21 mouse cellular contexts compared by ENCODE assay signal in genomic region chr6:52623741-52624140, GRCm38 (mm10). TPM values are rescaled to one million over a fixed set of nuclear protein-coding genes. Genes with fewer than 3 reads are reported as not detected.
A peak's percentile ranks its signal among the peaks of the same experiment; 100 is the strongest.
DNase-seq lines count a peak whose midpoint lies in the region; ATAC-seq lines count a peak whose summit lies in the region.
"Had no signal": no experiment of that assay in that cellular context is flagged by ENCODE, and none has a peak within 500 bp of the region (broad histone marks: within the 10 kb centered on the region; RNA-seq: fewer than 3 reads in every experiment).

No protein-coding gene starts in this region.

- no peak for ATAC-seq in forebrain, embryonic 14.5 days
- ATAC-seq in forebrain, embryonic 11.5 days (replicated peaks; ENCODE audit: low FRiP score): no peak
- ATAC-seq in granulocyte monocyte progenitor cell, adult 5-6 weeks (replicated peaks; ENCODE audit: poor library complexity, severe bottlenecking): 0 out of 2 replicates have a peak, but pooled peaks have one; percentile 17
- ATAC-seq in hindbrain, embryonic 14.5 days (ENCODE audit: low FRiP score): no peak
- ATAC-seq: forebrain, embryonic 15.5 days; forebrain, postnatal 0 days had no signal

- H3K9me3 ChIP-seq in forebrain, embryonic 14.5 days (replicated peaks; ENCODE audit: control insufficient read depth, low read length): no peaks in the 10 kb centered on the region
- H3K9me3 ChIP-seq in forebrain, embryonic 11.5 days (ENCODE audit: control insufficient read depth, low read length): no peaks in the 10 kb centered on the region
- no peaks in the 10 kb centered on the region for H3K9me3 ChIP-seq in hindbrain, embryonic 14.5 days (ENCODE audit: control insufficient read depth, low read length)
- H3K9me3 ChIP-seq: embryonic facial prominence, embryonic 10.5 days; embryonic facial prominence, embryonic 12.5 days; forebrain, embryonic 12.5 days; forebrain, embryonic 15.5 days; G1E had no signal

- no peak overlapping the region for H3K4me2 ChIP-seq in forebrain, embryonic 14.5 days (ENCODE audit: low read length)
- H3K4me2 ChIP-seq in forebrain, embryonic 11.5 days (ENCODE audit: low read depth, low read length, severe bottlenecking): no peak overlapping the region
- H3K4me2 ChIP-seq in hindbrain, embryonic 14.5 days (replicated peaks): no peak overlapping the region
- H3K4me2 ChIP-seq: embryonic facial prominence, embryonic 12.5 days; forebrain, embryonic 12.5 days; forebrain, embryonic 15.5 days had no signal

- no peak overlapping the region for H3K4me3 ChIP-seq in forebrain, embryonic 14.5 days (ENCODE audit: low read depth, low read length)
- H3K4me3 ChIP-seq in forebrain, embryonic 11.5 days (ENCODE audit: low read depth, low read length): no peak overlapping the region
- H3K4me3 ChIP-seq in hindbrain, embryonic 14.5 days (replicated peaks; ENCODE audit: low read length): no peak overlapping the region
- H3K4me3 ChIP-seq: embryonic facial prominence, embryonic 10.5 days; embryonic facial prominence, embryonic 12.5 days; forebrain, embryonic 12.5 days; forebrain, embryonic 15.5 days had no signal

- 55% methylated on average over 3 of the region's 3 CpGs for WGBS in forebrain, embryonic 14.5 days
- WGBS in forebrain, embryonic 11.5 days: 87% methylated on average over 3 of the region's 3 CpGs
- WGBS in hindbrain, embryonic 14.5 days: 90% methylated on average over 3 of the region's 3 CpGs

- H3K27me3 ChIP-seq in forebrain, embryonic 14.5 days (replicated peaks; ENCODE audit: control insufficient read depth, insufficient read depth, low read length): no peaks in the 10 kb centered on the region
- no peaks in the 10 kb centered on the region for H3K27me3 ChIP-seq in forebrain, embryonic 11.5 days (ENCODE audit: control insufficient read depth, insufficient read depth, low read length)
- H3K27me3 ChIP-seq in splenic B cell, adult 2 months (ENCODE audit: control insufficient read depth, insufficient read depth, low read length, poor library complexity, severe bottlenecking): no peaks in the 10 kb centered on the region
- H3K27me3 ChIP-seq in hindbrain, embryonic 14.5 days (ENCODE audit: control insufficient read depth, insufficient read depth, low read length): no peaks in the 10 kb centered on the region
- H3K27me3 ChIP-seq: embryonic facial prominence, embryonic 12.5 days; forebrain, embryonic 12.5 days; forebrain, embryonic 15.5 days had no signal

- H3K27ac ChIP-seq in forebrain, embryonic 14.5 days (ENCODE audit: low read depth, low read length): no peak overlapping the region
- no peak overlapping the region for H3K27ac ChIP-seq in forebrain, embryonic 11.5 days (ENCODE audit: low read depth, low read length)
- H3K27ac ChIP-seq in hindbrain, embryonic 14.5 days: no peak overlapping the region
- H3K27ac ChIP-seq: embryonic facial prominence, embryonic 10.5 days; embryonic facial prominence, embryonic 12.5 days; forebrain, embryonic 12.5 days; forebrain, embryonic 15.5 days had no signal

- H3K36me3 ChIP-seq in forebrain, embryonic 14.5 days (ENCODE audit: control insufficient read depth, insufficient read depth, low read length): peaks cover 7% of the 10 kb centered on the region; the same call in 1 of the 2 replicates
- H3K36me3 ChIP-seq in forebrain, embryonic 11.5 days (ENCODE audit: control insufficient read depth, insufficient read depth, low read length): no peaks in the 10 kb centered on the region
- H3K36me3 ChIP-seq in splenic B cell, adult 2 months (ENCODE audit: control insufficient read depth, insufficient read depth, low read length, poor library complexity, severe bottlenecking): peaks cover 7% of the 10 kb centered on the region; the same call in 1 of the 2 replicates
- H3K36me3 ChIP-seq in hindbrain, embryonic 14.5 days (replicated peaks; ENCODE audit: control insufficient read depth, insufficient read depth): peaks cover 14% of the 10 kb centered on the region
- H3K36me3 ChIP-seq: forebrain, embryonic 12.5 days had no signal

- H3K4me1 ChIP-seq in forebrain, embryonic 14.5 days (ENCODE audit: control insufficient read depth, insufficient read depth, low read length): no peaks in the 10 kb centered on the region
- H3K4me1 ChIP-seq in forebrain, embryonic 11.5 days (replicated peaks; ENCODE audit: control insufficient read depth, insufficient read depth, low read length): no peaks in the 10 kb centered on the region
- H3K4me1 ChIP-seq in hindbrain, embryonic 14.5 days (replicated peaks; ENCODE audit: control insufficient read depth, insufficient read depth, low read length): no peaks in the 10 kb centered on the region
- H3K4me1 ChIP-seq: embryonic facial prominence, embryonic 10.5 days; embryonic facial prominence, embryonic 12.5 days; forebrain, embryonic 12.5 days; forebrain, embryonic 15.5 days had no signal

- no peak overlapping the region for H3K9ac ChIP-seq in forebrain, embryonic 14.5 days (ENCODE audit: low read length)
- H3K9ac ChIP-seq in forebrain, embryonic 11.5 days (ENCODE audit: low read length): no peak overlapping the region
- no peak overlapping the region for H3K9ac ChIP-seq in hindbrain, embryonic 14.5 days
- H3K9ac ChIP-seq: embryonic facial prominence, embryonic 12.5 days; forebrain, embryonic 12.5 days; forebrain, embryonic 15.5 days; forebrain, postnatal 0 days had no signal

- peak; percentile 32 for DNase-seq in forebrain, embryonic 14.5 days (ENCODE audit: low spot score)
- no peak for DNase-seq in forebrain, embryonic 11.5 days (ENCODE audit: low spot score)
- peak; percentile 23 for DNase-seq in Muller cell, postnatal 12 days (ENCODE audit: inconsistent ontology term)
- DNase-seq in splenic B cell, adult 2 months (ENCODE audit: low read depth, low spot score): peak; percentile 24
- no peak for DNase-seq in kidney, postnatal 10 days
- no peak for DNase-seq in gastrocnemius, postnatal 4 days (ENCODE audit: low spot score in 2 of 2)
- DNase-seq in hindbrain, embryonic 14.5 days (ENCODE audit: low spot score): no peak
- DNase-seq: adrenal gland, adult 2 months; adrenal gland, postnatal 10 days; adrenal gland, postnatal 25 days; cerebellum, adult 11-12 months; cerebellum, adult 2 months; cerebellum, adult 9-10 months; cerebellum, postnatal 25 days; forebrain, postnatal 0 days had no signal

RNA-seq across cellular contexts. Expression of gene Hibadh, which starts 16.4 kb away (rescaled TPM):
- 41.1 and 45.3 TPM in 2 replicates for polyA plus RNA-seq in forebrain, embryonic 14.5 days (2014; fragmentation: Nextera tagmentation; extraction: Ambion mirVana)
- 42.0 and 44.0 TPM in 2 replicates for polyA plus RNA-seq in forebrain, embryonic 11.5 days (2014; fragmentation: Nextera tagmentation; extraction: Ambion mirVana)
- total RNA-seq in granulocyte monocyte progenitor cell, adult 5-6 weeks (2014; fragmentation: Nextera tagmentation): 70.8 and 77.4 TPM in 2 replicates
- 54.5 and 56.2 TPM in 2 replicates for total RNA-seq in granulocyte monocyte progenitor cell, adult 5-6 weeks (2017)
- total RNA-seq in gastrocnemius, postnatal 4 days (2021): 10 to 100 TPM; 71.6 to 80.0 TPM
- 45.3 and 48.0 TPM in 2 replicates for polyA plus RNA-seq in hindbrain, embryonic 14.5 days (2014; fragmentation: Nextera tagmentation; extraction: Ambion mirVana)

Comparison
In these comparisons a context has a peak if more than half of its experiments do, and no peak if none do; other contexts are left out.
1. DNase-seq: peak in forebrain, embryonic 14.5 days (single experiment), Muller cell, postnatal 12 days (single experiment) and splenic B cell, adult 2 months (single experiment); none in forebrain, embryonic 11.5 days (single experiment), kidney, postnatal 10 days (single experiment), gastrocnemius, postnatal 4 days (0 of 2) and hindbrain, embryonic 14.5 days (single experiment).